Comparison of ENCODE assay signal across 9 mouse cellular contexts in the genomic region with DNA sequence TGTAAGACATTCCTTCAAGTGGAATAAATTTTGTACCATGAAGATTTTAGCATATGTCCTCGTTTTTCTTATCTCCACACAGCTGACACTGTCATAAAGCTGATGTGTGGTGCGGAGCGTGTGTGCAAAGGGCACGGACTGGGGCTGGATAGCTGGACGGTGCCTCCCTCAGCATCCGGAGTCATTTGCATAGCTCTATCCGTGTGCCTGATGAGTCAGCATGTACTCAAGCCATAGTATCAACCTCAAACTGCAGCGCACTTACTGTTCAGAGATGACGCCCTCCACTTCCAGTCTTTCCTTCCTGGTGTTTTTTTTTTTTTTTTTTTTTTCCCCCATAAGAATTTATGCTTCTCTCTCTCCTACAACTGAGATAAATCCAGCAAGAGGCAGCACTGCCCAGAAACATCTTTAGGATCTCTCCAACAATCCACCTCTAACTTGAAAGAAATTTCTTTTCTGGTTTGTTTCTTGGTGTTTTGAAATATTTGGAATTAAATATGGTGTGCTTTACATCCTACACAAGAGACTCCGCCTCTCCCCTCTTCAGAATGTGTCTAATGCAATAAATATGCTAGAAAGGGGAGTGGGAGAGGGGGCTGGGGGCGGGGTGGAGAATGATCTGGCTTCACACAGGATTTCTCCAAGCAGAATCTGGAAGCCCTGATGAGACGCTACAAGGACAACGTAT. TPM values are rescaled to one million over a fixed set of nuclear protein-coding genes. Genes with fewer than 3 reads are reported as not detected.
DNase-seq lines count a peak whose midpoint lies in the region.
"Had no signal": no experiment of that assay in that cellular context is flagged by ENCODE, and none has a peak within 500 bp of the region (broad histone marks: within the 10 kb centered on the region; RNA-seq: fewer than 3 reads in every experiment).

No protein-coding gene starts in this region.

- intact Hi-C loops in heart, postnatal 25 days (cut with DNase I) = no loop called here

- peak; percentile 71 for DNase-seq in heart, adult 11 months
- no peak for DNase-seq in heart, postnatal 25 days (ENCODE audit: low spot score)
- DNase-seq in 416B (ENCODE audit: low read depth) = peak; percentile 93
- peak; percentile 30 for DNase-seq in embryo, embryonic 9.5 days (ENCODE audit: extremely low spot score)
- DNase-seq in liver = peak; percentile 31
- DNase-seq in right cerebral cortex, postnatal 10 days (ENCODE audit: low spot score in 2 of 2) = no peak
- DNase-seq in layer of hippocampus, postnatal 25 days (ENCODE audit: extremely low spot score in 1 of 2, low spot score in 1 of 2) = no peak
- DNase-seq in left cerebral cortex, adult 18-20 months (ENCODE audit: low spot score in 2 of 2) = no peak
- DNase-seq: right cerebral cortex, postnatal 4 days had no signal

RNA-seq across cellular contexts. Expression of gene Blmh, which starts 7.9 kb away (rescaled TPM):
- total RNA-seq in heart, postnatal 25 days (2021) = 10 to 100 TPM; 36.8 to 41.5 TPM
- total RNA-seq in layer of hippocampus, postnatal 25 days (2021) = 10 to 100 TPM; 58.4 to 58.7 TPM
- total RNA-seq in left cerebral cortex, adult 18-20 months (2021) = 10 to 100 TPM; 58.8 to 60.7 TPM

RNA-seq across cellular contexts. Expression of gene Tmigd1, which starts 14.7 kb away (rescaled TPM):
- under 1 TPM; 0.45 to 0.47 TPM for total RNA-seq in heart, postnatal 25 days (2021)
- total RNA-seq in layer of hippocampus, postnatal 25 days (2021) = not detected
- not detected for total RNA-seq in left cerebral cortex, adult 18-20 months (2021)

Comparison
In these comparisons a context has a peak if more than half of its experiments do, and no peak if none do; other contexts are left out.
1. DNase-seq: peak in heart, adult 11 months (single experiment), 416B (single experiment), embryo, embryonic 9.5 days (single experiment) and liver (single experiment); none in heart, postnatal 25 days (single experiment), right cerebral cortex, postnatal 10 days (0 of 2), layer of hippocampus, postnatal 25 days (0 of 2) and left cerebral cortex, adult 18-20 months (0 of 2).